Mouse (Mus musculus) natural killer cell, adult 2 months (primary cell): ENCODE results near the gene Sh2b3.

Source experiments
- DNase-seq, 2 experiments: peaks; one replicate each; pipeline ENCODE4 v3.0.0; 2022; ENCODE audit warnings: low spot score in 2 of 2

Gene Sh2b3

DNA sequence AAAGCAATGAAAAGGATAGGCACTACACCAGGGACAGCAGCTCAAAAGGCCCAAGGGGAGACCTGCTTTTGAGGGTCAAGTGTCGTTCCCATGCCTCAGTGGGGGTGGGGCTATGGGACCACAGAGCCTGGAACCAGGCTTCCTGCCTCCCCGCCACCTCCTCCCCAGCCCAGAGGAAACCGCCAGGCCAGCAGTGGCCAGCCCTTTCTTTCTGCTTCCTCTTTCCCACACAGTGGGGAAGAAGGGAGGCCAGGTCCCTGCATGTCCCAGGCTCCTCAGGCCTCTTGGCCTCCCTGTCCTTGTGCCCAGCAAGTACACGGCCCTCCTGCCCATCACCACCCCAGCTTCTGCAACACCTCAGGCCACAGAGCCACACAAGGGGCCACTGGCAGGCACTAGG is 13.3 kb downstream of the Sh2b3 start:
- no peak for DNase-seq

DNA sequence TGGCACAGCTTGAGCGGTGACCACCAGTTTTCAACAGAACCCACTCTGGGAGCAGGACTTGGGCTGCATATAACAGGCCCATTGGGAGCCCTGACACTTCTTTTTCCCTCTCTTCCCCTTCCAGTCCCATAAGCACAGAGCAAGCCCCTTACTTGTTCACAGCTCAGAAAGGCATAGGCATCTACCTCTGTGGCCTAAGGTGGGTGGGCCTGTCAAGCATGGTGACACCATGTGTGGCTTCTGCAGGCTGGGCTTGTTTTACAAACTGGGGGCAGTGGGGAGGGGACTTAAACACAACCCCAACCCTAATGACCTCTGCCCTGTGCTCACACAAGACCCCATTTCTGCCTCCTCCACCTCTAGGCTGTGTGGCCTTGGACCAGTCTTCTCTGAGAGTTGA is 13.8 kb downstream of the Sh2b3 start:
- no peak for DNase-seq

DNA sequence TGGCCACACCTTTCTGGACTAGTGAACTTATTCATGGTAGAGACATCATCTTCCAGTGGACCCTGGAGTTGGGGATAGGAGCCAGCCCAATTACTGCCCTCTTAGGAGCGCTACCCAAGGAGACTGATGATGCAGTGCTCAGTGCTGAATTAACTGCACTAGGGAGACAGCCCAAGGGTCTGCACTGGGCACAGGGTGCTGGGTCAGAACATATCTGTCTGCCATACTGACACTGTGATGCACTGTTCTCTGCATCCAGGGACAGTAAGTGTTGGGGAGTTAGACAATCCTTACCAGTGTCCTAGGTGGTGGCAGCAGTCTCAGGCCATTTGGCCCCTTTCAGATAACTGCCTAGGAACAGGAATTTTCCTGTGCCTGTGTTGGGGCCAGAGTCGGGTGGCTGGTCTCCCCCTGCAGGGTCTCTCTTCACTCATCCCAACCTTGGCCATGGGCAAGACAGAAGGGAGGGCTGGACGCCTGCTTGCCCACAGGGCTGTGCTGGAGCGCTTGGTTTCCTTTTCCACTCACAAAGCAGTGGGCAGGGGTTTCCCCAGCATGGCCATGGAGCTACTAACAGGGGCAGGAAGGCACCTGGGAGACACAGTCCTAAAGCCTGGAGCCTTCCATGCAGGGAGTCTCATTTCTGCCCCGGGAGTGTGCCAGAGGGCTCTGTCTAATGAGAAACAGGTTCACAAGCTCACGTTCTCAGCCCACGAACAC is 14.5 kb downstream of the Sh2b3 start:
- DNase-seq: no peak

DNA sequence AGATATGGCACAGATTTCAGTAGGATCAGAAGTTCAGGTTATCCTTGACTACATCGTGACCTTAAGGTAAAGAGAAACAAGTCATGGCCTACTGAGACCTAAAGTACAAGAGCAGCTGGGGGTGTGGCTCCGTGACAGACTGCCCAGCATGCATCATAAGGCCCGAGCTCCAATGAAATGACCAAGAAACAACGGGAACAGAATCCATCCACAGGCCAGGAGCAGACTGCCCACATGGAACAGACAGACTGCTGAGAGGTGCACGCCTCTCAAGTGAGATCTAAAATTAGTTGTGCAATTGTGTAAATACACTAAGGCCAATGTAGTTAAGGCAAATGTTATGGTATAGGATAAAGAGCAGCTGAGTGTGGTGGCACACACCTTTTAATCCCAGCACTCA is 15.9 kb downstream of the Sh2b3 start:
- DNase-seq: no peak

DNA sequence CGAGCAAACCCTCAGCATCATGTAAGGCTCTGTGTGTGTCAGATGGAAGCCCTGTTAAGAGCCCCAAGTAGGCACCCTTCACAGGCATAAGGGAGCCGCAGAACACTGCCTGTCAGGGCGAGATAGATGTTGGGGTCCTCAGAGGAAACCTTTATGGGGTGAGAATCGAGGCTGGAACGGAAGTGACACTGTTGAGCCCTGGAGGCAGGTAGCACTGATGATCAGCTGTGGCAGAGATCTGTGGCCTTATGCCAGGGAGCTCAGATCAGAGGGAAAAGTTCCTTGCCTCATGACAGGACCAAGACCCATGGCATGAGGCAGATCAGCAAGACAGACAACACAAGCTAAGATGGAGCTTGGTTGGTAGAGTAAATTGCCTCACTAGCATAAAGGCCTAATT is 16.3 kb downstream of the Sh2b3 start:
- no peak for DNase-seq

DNA sequence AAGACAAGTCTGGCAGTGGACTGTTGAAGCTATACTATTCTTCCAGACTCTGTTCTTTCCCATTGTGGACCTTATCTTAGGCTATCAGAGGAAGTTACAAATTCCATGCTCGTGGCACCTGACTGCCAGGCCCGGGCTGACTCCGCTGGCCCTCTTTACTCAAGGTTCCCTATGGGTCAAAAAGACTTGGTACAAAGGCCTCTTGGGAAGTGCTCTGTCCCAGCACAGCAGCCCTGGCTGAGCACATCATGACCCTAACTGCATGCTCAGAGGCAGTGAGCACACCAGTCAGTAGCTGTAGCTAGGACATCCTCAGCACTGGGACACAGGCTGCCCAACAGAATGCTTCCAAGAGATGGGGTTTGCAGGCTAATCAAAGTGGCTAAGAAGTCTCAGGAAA is 16.8 kb downstream of the Sh2b3 start:
- DNase-seq: no peak

DNA sequence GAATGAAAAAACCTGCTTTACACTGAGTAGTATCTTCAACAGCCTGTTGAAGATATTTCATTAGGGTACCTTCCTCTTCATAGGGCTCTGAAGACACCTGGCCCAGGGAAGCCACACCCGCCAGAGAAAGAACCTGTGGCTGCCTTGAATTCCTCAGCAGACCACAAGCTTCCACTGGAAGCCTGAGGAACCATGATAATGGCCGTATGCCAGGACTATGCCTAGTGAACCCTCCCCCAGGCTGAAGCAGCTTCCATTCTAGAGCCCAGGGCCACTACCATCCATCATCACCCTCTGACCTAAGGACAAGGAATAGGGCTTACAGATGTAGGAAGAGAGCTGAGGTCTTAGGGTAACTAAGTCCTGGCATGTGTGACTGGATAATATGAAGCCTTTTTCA is 17.3 kb downstream of the Sh2b3 start:
- DNase-seq: no peak

DNA sequence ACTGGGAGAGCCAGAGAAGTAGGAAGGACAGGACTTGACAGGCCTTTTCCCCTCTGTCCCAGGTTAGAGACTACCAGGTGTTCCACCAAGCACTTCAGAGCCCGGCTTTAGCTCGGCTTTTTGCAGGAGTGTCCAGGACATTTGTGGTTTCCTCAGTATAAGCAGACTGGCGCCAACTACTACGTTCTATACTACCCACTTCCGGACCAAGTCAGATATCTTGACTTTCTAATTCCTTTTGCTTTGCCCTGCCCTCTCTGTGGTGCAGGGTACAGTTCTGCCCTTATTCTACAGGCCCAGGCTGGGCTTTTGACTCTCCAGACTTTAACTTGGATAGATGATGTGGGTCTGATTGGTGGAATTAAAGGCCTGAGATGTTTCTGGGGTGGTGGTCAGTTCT is 17.9 kb downstream of the Sh2b3 start:
- no peak for DNase-seq

DNA sequence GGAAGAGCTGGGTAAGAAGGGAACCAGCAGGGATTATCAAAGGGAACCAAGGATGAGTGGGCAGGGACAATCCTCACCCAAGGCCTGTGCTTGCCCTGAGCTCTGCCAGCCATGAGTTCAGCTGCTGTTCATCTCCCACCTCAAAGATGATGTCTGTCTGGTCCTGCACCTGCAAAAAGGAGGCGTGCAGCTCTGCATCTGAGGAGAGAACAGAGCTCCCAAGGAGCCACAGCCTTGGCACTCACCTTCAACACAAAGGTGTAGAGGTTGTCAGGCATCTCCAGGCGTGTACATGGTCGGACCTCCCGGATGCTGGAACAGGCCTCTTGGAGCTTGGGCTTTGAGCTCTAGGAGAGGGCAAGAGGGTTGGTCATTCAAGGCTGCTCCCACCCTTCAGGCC is 18.6 kb downstream of the Sh2b3 start:
- DNase-seq: no peak

DNA sequence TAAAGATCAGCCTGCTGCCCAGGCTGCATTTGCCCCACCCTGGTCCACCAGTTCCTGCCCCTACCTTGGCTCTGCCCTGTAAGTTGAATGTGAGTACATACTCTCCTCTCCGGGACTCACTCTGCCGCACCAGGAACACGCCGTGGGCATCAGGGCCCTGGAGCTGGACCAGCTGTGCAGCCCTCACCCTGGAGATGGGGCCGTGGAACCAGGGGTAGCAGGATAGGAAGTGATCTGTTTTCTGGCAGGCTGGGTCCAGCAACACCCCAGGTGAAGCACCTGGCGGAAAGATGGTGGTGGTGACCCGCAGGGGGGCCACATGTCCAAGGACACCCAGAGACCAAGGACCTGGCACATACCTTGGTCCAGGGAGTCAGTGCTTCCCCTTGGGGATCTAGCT is 19.0 kb downstream of the Sh2b3 start:
- no peak for DNase-seq

DNA sequence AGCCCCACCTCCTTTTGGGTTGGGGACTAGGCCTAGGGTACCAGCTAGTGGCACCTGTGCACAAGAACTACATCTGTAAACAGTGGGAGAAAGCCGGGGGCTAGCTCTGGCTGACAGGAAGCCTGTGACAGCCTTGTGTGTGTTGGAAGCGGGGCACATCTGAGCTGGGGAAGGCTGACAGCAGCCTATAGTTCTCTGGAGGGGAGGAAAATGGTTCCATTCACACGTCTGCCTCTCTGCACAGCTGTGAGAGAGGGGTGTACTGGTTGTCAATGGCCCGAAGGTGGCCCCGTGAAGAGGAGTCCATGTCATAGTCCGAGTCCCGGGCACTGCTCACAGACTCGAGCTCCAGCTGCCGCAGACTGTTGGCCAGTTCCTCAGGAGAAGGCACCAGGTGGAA is 19.9 kb downstream of the Sh2b3 start:
- no peak for DNase-seq

DNA sequence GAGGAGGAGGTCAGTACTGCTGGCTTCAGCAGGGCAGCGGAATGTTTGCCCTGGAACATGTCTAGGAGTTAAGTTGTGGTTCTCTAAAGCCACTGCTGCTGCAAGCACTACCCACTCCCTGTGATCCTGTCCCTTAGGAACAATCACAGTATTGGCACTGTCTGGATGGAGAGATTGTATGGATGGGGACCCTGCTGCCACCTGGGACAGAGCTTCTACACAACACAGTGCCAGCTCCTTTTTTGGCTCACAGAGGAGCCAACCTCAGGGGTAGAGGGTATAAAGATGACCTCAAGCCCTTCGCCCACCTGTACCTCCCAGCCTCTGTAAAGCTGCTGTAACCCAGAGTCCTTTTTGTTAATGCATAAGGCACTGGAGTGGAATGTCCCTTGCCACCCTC is 20.8 kb downstream of the Sh2b3 start:
- DNase-seq: no peak

DNA sequence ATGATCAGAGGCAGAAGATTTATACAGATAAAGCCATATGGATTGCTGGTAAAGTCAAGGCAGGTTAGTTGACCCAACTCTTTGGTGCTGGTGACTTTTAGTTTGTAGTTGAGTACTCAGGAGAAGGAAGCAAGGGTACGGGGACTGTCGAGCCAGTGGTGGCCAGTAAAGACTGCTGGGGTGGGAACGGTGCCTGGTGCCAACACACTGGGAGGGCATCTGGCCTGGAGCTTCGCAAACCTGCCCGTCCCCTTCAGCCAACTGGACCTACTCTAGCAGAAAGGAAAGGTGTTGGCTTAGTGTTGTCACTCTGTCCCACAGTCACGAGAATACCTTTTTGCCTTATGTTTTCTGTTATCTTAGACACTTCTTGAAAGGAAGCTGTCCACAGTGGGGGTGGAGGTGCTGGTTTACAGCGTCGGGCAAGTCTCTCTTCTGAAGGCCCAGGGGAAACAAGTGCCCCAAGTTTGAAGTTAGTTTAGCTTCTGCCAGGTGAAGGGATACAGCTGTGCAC is 21.5 kb downstream of the Sh2b3 start:
- DNase-seq: no peak

DNA sequence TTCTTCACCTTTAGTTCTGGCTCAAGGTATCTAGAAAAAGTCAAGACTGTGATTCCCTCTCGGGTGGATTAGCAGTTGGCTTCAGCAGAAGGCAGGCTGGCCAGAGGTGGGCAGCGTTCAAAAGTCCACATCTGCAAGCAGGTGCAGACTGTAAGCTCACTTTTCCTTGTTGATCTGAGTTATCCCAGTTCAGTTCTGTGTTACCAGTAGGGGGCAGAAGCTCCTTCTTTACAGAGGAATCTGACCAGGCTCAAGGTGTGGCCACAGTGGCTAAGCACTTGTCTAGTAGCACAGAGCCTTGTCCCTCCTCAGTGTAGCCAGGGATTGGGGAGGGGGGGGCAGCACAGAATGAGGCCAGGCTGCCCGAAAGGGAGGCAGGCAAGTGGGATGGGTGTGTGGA is 22.4 kb downstream of the Sh2b3 start:
- peak; percentile 55 to 68 for DNase-seq

DNA sequence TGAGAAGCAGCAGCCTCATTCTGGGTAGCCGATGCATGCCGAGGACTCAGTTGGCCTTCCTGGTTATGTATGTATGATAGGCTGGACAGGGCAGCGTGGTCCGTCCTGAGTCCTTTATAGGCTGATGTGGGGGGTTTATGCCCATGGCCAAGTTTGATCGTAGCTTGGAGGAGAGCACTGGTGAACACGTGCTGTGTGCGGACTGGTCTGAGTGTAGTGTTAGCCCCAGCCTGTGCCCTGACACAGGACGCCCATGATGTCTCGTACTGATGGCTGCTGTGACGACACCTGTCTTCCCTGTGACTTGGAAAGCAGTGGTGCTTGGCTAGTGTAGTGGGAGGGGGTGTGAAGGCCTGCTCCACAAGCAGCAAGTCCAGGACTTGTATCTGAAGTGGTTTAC is 23.7 kb downstream of the Sh2b3 start:
- DNase-seq: no peak

DNA sequence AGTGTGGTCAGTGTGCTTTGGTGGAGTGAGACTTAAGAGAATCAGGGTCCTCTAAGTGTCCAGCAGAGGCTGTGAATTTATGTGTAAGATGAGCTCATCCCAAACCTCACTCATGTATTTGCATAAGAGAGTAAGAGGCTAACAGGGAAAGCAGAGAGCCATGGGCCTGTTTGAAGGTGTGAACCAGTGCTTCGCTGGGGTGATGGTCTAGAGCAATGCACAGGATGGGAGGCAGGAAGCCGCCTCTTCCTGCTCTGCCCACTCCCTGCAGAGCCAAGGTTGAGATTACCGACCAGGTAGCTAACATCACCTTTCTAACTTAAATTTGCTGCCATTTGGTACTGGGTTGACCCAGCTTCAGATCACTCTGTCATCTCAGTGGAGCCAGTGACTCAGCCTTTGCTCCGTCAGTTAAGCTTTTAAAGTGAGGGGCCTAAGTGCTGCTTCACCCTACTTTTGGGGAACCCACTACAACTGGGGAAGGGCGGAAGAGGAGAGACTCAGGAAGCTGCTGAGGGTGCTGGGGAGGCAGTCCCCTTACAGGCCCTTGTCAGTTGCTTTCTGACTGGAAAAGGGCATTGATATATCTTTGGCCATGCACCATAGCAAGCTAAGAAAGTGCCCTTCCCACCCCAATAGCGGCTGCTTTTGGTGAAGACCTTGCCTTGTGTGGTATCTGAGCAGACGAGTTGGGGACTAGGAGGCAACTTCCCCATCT is 24.8 kb downstream of the Sh2b3 start:
- no peak for DNase-seq

DNA sequence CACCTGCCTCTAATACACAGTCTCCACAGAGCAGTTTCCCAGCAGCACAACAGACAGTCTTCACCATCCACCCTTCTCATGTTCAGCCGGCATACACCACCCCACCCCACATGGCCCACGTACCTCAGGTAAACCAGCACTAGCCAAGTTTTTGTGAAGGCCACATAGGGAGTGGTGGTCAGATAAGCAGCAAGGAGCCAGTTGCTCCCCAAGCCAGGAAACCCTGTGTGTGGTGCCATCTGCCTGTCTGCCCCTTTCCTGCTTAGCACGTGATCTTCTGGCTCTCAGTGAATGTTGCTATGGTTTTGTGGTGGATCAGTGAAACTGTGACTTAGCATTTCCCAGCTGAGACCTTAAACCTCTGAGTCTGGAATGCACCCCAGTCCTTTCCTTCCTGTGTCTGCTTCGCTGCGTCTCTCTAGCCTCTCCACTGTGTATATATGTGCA is 25.9 kb downstream of the Sh2b3 start:
- DNase-seq: no peak

DNA sequence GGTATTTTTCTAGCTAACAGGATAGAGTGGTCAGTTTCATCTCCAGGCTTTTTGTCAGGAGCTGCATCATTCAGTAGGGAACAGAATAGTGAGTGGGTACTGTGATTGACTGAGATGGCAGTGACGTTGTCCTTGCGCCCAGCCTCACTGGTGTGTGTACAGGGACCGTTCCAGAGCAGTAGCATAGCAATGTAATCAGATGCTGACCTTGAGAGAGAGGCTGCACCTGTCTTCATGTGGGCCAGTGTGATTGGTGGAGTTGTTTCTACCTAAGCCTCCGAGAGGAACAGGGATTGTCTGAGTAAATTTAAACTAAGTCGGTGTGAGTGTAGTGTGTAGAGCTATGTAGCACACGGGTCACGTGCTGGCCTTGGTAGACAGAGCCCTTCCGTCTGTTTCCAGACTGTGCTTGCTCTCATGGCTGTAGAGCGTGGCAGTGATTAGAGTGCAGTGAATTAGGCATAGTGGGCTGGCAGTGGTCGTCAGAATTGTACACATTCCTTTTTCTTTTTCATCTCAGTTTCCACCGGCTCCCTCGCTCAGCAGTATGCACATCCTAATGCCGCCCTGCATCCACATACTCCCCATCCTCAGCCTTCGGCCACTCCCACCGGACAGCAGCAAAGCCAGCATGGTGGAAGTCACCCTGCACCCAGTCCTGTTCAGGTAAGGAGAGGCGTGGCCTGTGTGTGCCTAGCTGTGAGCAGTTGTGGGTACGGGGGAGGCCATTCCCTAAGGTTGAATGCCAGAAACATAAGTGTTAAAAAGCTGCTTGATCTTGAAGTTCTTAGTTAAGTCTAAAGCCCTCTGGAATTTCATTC is 26.9 kb downstream of the Sh2b3 start:
- DNase-seq: no peak

DNA sequence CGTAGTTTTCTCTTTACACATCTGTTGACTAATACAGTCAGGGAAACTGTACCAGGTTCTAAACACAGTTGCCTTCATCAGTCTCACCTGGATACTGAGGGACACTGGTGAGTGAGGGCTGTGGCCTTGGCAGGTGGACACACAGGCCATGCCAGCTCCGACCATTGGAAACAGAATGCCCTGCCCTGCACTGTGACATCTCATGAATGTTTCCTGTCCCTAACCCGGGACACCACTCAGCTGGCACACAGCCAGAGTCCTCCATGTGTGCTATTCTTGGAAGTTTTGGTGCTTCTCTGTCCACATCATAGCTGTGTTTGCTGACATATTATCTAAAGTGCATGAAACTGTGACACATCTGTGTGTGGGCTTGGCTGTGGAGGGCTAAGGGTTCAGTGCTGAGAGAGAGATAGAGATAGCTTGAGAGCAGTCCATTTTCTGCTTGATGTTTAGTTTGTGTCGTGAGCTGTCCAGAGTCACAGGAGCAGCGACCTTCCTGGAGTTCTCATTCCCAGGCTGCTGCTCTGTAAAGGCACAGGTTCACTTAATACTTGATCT is 27.7 kb downstream of the Sh2b3 start:
- no peak for DNase-seq

DNA sequence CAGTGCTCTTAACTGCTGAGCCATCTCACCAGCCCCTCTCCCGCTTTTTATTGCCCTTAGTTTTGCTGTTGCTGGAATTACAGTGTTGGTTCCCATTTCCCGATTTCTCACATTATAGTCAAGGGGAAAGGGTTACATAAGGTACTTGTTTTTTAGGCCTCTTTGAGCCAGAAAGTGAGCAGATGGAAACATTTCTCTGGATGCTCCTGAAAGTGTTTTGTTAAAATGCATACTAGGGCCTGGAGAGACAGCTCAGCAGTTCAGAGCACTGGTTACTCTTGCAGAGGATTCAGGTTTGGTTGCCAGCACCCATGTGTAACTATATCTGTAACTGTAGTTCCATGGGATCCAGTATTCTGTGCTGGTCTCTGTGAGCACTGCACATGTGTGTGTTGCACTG is 29.2 kb downstream of the Sh2b3 start:
- no peak for DNase-seq

DNA sequence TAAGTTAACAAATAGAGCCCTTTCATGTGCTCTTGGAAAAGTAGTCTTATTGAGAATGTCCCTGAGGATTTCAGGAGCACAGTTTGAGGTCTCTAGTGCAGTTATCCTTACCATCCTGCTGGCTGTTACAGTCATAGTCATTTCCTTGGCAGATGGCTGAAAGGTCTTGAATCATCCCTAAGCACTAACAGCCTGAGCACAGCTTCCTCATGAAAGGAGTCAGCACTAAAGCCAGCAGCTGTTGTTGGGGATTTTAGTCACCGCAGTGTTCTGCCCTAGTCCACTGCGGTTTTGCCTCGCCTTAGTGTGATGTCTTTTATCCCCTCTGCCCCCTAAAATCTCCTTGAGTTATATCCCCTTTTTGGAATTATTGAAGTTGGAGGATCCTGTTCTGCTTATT is 30.3 kb downstream of the Sh2b3 start:
- DNase-seq: no peak

DNA sequence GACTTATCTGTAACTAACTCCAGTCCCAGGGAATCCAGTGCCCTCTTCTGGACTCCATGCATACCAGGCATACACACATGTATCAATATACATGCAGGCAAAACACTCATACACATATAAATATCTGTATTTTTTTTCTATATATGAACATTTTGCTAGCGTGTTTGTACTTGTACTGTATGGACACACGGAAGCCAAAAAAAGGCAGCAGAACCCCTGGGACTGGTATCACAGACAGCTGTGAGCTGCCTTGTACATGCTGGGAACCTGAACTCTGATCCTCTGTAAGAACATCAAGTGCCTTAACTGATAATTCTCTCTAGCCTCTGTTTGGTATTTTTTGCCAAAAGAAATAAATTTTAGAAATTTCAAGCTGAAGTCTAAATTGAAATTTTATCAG is 39.0 kb downstream of the Sh2b3 start:
- no peak for DNase-seq
